Mouse (Mus musculus): Measurements from ENCODE around the gene Mtor.
A peak's percentile ranks its signal among the peaks of the same experiment; 100 is the strongest.

Mtor gene

DNA sequence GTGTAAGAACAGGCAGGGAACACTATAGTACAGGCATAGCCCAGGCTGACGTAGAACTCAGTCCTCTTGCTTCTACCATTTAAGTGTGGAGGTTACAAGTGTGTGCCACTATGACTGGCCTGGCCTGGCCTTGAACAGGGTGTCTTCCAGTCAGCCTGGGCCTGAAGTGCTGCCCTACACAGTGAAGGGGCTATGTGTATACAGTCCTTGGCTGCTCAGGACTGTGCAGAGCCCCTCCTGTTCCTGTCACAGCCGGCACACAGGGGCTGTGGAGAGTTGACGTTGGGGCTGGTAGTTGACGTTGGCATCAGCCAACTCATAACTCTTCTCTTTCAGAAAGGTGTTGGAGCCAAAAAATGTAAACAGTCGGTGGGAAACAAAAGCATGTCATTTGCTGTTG is 133.0 kb downstream of the Mtor start:
- no peak for TF ChIP-seq GATA4 (IDR thresholded peaks at IDR 0.05; ENCODE audit: insufficient replicate concordance, low read length)

DNA sequence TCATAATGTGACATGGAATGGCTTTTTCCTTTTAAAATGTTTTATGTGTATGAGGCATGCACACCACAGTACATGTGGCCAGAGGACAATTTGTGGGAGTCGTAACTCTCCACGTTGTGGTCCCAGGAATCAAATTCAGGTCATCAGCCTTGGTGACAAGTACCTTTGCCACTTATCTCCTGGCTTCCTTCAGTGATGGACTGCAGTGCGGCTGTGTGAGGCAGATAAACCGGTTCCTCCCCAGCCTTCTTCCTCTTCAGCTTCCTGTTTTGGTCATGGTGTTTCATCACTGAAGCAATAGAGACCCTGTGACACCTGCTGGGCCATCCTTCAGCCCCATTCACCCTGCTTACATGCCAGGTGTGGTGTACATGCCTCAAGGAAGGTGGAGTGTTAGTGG is 134.8 kb downstream of the Mtor start:
- no peak for TF ChIP-seq GATA4 (IDR thresholded peaks at IDR 0.05; ENCODE audit: insufficient replicate concordance, low read length)

DNA sequence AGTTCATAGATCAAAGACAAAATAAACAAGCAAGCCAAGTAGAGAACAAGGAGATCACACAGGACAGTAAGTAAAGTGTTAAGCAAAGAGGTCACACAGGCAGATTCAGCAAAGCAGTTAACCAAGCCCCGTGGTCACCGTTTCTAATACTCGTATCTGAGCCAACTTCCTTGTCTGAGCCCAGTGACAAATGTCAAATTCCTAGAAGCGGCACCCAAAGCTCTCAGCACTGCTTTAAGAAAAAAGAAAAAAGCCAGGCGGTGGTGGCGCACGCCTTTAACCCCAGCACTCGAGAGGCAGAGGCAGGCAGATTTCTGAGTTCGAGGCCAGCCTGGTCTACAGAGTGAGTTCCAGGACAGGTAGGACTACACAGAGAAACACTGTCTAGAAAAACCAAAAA is 138.2 kb downstream of the Mtor start:
- no peak for TF ChIP-seq GATA4 (IDR thresholded peaks at IDR 0.05; ENCODE audit: insufficient replicate concordance, low read length)

DNA sequence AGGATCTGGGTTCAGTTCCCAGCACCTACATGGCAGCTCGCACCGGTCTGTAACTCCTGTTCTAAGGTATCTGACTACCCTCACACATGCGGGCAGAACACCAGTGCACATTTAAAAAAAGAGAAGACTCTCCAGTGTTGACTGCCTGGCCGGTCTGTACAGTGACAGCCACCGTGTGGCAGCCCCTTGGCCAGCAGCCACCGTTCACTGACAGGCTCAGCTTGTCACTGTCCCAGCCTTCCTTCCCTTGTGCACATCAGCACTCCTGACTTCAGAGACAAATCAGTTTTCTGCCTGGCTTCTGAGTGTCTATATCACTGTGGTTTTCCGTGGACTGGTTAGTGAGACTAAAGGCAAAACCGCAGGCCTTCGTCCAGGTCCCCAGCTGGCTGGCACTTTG is 140.4 kb downstream of the Mtor start:
- TF ChIP-seq GATA4 (IDR thresholded peaks at IDR 0.05; ENCODE audit: insufficient replicate concordance, low read length): no peak

DNA sequence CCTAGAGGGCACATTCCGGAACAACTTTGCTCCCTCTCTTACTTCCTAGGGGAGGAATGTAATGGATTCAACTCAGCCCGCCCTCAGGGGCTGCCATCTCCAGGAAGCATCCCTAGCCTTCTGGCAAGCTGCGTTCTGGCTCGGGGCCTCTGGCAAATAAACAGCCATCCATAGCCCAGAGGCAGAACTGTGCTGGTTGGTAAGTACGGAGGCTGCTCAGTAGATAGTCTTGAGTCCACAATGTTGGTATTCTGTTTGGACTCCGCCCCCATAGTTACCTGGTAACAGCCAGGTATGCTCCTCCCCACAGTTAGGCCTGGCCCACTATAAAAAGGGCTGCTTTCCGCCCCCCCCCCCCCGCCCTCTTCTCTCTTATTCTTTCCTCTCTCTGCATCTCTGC is 141.2 kb downstream of the Mtor start:
- TF ChIP-seq GATA4 (IDR thresholded peaks at IDR 0.05; ENCODE audit: insufficient replicate concordance, low read length): no peak

DNA sequence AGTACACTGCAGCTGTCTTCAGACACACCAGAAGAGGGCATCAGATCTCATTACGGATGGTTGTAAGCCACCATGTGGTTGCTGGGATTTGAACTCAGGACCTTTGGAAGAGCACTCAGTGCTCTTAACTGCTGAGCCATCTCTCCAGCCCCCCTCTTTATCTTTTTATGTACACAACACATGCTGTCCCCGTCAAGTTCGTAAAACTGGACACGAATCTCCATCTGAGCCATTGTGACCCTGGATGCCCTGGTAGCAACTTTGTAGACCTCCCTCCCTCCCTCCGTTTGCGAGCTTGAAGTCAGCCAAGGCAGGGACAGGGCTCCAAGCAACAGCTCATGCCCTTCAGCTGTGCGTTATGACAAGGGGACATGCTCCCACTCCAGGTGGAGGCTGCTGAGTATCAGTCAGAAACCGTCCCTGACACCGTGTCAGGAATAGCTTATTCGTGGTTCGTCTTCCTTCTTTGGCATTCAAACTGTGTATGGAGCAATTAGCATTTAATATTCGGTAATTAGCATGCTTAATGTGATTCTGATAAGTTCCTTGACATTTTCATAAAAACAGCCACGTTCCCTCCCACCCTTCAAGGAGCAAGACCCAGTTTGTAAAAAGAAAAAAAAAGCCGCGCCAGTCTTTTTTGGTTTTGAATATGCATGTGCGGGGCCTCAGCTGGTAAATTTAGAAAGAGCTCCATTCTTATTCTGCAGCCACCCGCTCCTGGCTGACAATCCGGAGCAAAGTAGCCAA is 142.2 kb downstream of the Mtor start:
- no peak for TF ChIP-seq GATA4 (IDR thresholded peaks at IDR 0.05; ENCODE audit: insufficient replicate concordance, low read length)

DNA sequence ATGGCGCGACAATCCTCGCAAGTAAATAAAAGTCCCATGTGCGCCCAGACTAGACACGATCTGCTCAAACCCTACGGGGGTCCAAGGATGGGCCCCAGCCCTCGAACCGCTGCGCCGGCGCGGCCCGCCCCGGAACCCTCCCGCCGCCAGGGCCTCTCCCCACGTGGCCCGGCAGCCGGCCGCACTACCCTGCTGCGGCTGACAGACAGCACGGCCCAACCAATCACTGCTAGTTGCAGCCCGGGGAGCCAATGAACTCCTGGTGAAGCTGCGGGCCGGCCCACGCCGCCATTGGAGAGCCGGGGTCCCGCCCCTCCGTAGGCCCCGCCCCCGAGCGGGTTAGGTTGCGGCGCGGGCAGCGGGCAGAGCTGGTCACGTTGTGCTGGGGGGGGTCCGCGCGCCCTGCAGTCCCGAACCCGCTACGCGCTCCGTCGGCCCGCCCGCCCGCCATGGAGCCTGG is 142.8 kb downstream of the Mtor start, which contains the start of gene Srm:
Srm (plus strand) TSS at position 333 of the 460 bp plus-strand sequence.
- TF ChIP-seq GATA4 (IDR thresholded peaks at IDR 0.05; ENCODE audit: insufficient replicate concordance, low read length): peak; percentile 18; the same call in 1 of the 2 replicates

DNA sequence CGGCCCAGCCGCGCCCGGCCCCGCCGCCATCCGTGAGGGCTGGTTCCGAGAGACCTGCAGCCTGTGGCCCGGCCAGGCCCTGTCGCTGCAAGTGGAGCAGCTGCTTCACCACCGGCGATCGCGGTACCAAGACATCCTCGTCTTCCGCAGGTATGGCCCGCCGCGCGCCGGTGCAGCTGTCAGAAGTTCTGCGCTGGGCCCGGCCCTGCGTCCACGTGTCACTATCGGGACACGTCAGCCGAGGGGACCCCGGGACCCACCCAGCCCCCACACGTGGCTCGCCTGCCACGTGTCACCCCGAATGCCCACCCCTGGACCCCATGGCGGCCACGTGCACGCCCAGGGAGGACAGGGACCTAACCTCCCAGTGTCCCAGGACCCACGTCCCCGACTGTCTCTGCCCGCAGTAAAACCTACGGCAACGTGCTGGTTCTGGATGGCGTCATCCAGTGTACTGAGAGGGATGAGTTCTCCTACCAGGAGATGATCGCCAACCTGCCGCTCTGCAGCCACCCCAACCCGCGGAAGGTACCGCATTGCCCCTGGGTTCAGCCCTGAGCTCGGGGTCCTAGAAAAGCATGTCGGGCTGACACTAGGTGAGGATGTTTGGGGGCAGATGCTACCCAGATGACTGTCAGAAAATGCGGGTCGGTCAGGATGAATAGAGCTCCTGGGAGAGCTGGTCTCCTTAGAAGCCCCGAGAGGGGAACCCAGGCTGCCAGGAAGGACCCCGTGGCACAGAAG is 143.4 kb downstream of the Mtor start:
- no peak for TF ChIP-seq GATA4 (IDR thresholded peaks at IDR 0.05; ENCODE audit: insufficient replicate concordance, low read length)

DNA sequence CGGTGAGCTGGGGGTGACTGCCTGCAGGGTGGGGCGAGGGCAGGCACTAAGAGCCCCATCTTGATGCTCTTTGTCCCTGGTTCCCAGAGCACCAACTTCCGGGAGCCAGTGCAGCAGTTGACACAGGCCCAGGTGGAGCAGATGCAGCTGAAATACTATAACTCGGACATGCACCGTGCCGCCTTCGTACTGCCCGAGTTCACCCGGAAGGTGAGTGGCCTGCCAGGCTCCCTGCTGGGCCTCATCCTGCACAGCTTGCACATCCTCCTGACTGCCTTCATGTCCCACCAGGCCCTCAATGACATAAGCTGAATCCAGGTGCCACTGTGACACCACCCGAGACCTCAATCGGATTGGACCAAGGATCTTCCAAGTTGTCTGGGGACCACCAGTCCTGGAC is 145.6 kb downstream of the Mtor start:
- no peak for TF ChIP-seq GATA4 (IDR thresholded peaks at IDR 0.05; ENCODE audit: insufficient replicate concordance, low read length)

DNA sequence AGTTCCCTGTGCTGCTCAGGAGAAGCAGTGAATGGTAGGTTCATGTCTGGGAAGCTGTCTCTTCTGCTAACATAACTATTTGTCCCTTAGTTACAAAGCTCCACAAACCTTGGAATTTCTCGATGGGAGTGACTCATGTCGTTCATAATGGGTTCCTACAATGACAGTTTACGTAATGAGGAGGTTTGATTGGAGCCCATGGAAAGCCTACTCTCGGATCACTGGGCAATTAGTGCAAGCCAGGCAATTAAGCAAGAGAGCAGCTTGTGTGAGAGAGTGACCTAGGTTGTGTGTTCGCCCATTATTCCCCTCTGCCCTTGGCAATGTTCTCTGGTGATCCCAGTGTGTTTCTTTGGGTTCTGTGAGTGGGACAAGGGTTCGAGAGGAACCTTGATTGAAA is 147.5 kb downstream of the Mtor start:
- no peak for TF ChIP-seq GATA4 (IDR thresholded peaks at IDR 0.05; ENCODE audit: insufficient replicate concordance, low read length)

DNA sequence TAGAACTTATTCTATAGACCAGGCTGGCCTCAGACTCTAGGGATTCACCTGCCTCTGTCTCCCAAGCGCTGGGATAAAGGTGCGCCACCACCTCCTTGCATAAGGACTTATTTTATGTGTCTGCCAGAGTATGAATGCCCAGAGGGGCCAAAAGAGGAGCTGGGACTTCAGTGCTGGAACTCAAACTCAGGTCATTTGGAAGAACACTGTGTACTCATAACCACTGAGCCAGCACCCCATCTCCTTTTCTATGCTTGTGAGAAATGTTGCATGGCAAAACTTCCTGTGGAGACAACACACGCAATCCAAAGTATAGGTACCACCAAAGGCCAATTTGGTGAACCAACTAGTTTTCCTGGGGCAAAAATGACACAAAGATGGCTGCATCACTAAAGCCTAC is 148.3 kb downstream of the Mtor start:
- no peak for TF ChIP-seq GATA4 (IDR thresholded peaks at IDR 0.05; ENCODE audit: insufficient replicate concordance, low read length)

DNA sequence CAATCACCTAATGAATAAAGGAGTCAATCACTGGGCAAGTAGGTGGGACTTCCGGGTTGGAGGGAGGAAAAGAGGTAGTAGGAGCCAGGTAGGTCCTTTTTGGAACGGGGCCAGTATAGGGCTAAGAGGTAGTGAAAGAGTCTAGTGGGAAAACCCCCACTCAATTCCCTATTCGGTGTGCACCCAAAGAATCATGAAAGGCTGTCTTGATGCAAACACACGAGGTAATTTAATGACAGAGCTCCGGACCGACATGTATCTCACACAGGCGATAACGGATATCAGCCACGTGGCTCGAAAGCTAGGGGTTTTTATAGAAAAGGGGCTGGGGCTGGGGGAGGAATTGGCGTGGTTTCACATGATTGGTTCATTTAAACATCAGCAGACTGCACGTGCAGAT is 150.4 kb downstream of the Mtor start:
- TF ChIP-seq GATA4 (IDR thresholded peaks at IDR 0.05; ENCODE audit: insufficient replicate concordance, low read length): no peak

DNA sequence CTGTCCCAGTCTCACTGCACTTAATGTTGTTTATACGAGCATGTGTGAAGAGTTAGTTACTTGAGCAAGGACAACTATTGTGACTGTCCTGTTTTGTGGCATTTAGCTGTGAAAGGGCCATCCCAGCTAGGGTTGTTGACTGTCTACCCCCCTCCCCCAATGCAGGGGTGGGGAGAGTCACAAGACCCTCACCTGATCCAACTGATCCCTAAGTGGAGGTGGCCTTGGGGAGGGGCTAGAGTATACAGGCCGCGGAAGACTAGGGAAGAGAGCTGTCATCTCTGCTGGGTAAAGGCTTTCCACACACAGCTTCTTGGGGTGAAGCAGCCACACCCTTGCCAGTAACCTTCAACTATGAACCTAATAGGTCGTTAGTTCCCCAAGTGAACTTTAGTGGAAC is 151.9 kb downstream of the Mtor start:
- TF ChIP-seq GATA4 (IDR thresholded peaks at IDR 0.05; ENCODE audit: insufficient replicate concordance, low read length): no peak

DNA sequence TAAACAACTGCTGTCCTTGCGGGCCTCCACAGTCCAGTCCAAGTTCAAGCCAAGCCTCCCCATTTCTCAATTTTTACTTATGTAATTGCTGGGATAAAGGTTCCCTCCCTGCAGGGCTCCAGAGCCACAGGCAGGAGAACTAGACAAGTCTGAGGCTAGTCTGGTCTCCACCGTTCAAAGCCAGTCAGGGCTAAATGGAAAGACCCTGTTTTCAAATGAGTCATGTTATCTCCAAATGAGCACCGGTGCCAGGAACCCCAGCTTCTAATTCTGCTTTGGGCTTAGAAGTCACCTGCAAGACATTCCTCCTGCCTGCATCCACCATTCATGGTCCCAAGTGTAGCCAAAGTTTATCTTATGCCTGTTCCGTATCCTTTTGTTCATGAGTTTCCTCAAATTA is 153.5 kb downstream of the Mtor start:
- TF ChIP-seq GATA4 (IDR thresholded peaks at IDR 0.05; ENCODE audit: insufficient replicate concordance, low read length): no peak

DNA sequence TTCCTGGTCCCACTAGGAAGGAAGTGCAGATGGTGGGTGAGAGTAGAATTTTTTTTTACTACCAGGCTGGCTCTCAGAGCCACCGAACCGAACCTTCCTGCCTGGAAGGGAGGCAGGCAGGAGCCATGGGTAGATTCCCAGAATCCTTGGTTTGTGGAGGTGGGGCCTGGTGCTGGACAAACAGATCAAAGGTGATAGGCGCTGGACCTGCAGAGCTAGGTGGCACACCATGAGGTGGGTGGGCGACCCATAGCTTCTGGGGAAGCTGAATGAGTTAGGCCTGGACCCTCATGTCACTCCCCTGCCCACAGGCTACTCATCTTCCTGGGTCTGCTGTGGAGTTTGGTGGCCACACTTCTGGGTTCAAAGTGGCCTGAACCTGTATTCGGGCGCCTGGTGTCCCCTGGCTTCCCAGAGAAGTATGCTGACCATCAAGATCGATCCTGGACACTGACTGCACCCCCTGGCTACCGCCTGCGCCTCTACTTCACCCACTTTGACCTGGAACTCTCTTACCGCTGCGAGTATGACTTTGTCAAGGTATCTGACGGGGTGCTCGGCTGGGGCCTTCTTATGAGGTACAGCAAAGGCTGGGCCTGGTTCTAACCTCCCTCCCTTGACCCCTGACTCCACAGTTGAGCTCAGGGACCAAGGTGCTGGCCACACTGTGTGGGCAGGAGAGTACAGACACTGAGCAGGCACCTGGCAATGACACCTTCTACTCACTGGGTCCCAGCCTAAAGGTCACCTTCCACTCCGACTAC is 154.1 kb downstream of the Mtor start, which contains the start of gene Masp2:
Masp2 (plus strand) TSS at position 198 of the 764 bp plus-strand sequence.
- TF ChIP-seq GATA4 (IDR thresholded peaks at IDR 0.05; ENCODE audit: insufficient replicate concordance, low read length): no peak

Data from liver, adult (tissue).